Mouse (Mus musculus): ENCODE data around the gene Lrfn1. TPM values are rescaled to one million over a fixed set of nuclear protein-coding genes. Genes with fewer than 3 reads are reported as not detected.
"Not testable (repeated sequence)": the region's sequence is repeated elsewhere in the genome, so short reads cannot be mapped to it uniquely, and the experiment has no call there.

Lrfn1 gene
- total RNA-seq, 2 experiments from 2014 or later, result 1.2 to 2.3 TPM

DNA sequence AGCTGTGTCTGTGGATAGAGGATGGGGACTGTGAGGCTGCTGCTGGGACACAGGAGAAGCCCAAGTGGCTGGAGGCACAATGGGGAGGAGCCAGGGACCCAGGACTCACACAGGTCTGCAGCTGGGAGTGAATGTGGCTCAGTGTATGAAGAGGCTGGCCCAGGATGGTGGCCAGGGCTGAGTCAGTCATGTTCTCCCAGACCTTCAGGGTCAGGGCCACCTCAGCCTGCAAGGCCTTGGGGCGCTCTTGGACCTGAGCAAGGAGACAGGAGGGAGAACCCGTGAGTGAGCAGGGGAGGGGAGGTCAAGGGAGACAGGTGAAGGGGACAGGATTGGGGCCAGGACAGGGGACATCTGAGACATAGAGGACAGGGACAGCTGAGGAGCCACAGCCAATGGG, 57.3 kb downstream of the Lrfn1 start:
- not testable (repeated sequence) for ATAC-seq (replicated peaks; ENCODE audit: poor library complexity)

DNA sequence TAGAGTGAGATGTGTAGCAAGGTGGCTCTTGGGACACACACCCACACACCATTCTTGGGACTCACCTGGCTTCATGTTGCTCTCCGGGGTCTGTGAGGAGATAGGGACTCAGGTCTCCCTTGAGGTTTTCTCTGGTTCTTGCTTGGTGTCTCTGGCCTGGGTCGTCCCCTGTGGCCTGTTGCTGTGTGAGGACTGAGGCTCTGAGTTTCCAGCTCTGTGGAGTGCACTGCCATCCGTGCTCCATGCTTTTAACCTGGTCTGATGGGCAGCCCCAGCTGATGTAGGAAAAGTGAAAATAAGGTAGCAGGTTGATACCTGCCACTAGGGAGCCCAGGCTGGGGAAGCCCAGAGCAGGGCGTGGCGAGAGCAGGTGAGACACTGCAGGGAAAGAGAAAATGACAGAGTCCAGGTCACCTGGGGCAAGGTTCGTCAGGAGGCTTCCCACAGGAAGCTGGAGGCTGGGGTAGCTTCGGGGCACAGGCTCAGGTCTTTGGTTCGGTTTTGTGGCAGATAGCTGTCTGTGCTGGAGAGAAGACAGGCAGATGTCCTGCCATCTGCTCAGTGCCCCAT, 58.7 kb downstream of the Lrfn1 start, which contains the start of gene Ifnl2:
TSS of gene Ifnl2 (minus strand) at position 51 of the 570 bp plus-strand sequence.
- not testable (repeated sequence) for ATAC-seq (replicated peaks; ENCODE audit: poor library complexity)

DNA sequence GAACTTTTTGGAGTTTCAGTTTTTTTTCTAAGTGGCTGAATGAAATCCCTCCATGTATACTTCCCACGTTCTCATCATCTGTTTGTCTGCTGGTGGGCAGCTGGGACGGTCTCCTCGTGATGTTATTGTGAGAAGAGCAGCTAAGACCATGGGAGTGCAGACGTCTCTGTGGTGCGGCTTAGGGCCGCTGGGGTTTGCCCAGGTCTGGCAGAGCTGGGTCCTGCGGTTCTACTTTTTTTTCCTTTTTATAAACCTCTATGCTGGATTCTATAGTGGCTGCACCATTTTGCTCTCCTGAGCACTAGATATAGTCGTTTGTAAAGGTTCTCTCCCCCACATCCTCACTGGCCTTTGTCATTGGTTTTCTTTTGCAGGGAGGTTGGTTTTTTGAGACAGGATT, 59.7 kb downstream of the Lrfn1 start:
- no peak for ATAC-seq (replicated peaks; ENCODE audit: poor library complexity)

Other genes with a start within 250 kb of the Lrfn1 start
- gene Eid2, start 184.1 kb upstream of the Lrfn1 start, total RNA-seq (2015), result 1.9 and 2.9 TPM in 2 replicates
- gene Eid2, start 184.1 kb upstream of the Lrfn1 start, total RNA-seq (2017), result 3.5 TPM in 2 replicates
- 3.6 and 4.5 TPM in 2 replicates for gene Eid2b, start 174.2 kb upstream of the Lrfn1 start, total RNA-seq (2015)
- gene Eid2b, start 174.2 kb upstream of the Lrfn1 start, total RNA-seq (2017), result 1.6 and 2.7 TPM in 2 replicates
- gene Selenov, start 160.8 kb upstream of the Lrfn1 start, total RNA-seq (2015), result not detected in 2 replicates
- gene Selenov, start 160.8 kb upstream of the Lrfn1 start, total RNA-seq (2017), result not detected in 2 replicates
- gene Dll3, start 149.7 kb upstream of the Lrfn1 start, total RNA-seq (2015), result not detected in 2 replicates
- 0.25 and 0.34 TPM in 2 replicates for gene Dll3, start 149.7 kb upstream of the Lrfn1 start, total RNA-seq (2017)
- 41.2 and 45.2 TPM in 2 replicates for gene Timm50, start 139.9 kb upstream of the Lrfn1 start, total RNA-seq (2015)
- gene Timm50, start 139.9 kb upstream of the Lrfn1 start, total RNA-seq (2017), result 37.6 and 51.9 TPM in 2 replicates
- 44.5 and 67.5 TPM in 2 replicates for gene Supt5, start 113.2 kb upstream of the Lrfn1 start, total RNA-seq (2015)
- gene Supt5, start 113.2 kb upstream of the Lrfn1 start, total RNA-seq (2017), result 64.6 and 68.9 TPM in 2 replicates
- gene Rps16, start 101.3 kb upstream of the Lrfn1 start, total RNA-seq (2015), result 3,279 and 3,562 TPM in 2 replicates
- 756 and 903 TPM in 2 replicates for gene Rps16, start 101.3 kb upstream of the Lrfn1 start, total RNA-seq (2017)
- gene Plekhg2, start 79.4 kb upstream of the Lrfn1 start, total RNA-seq (2015), result 2.9 and 4.3 TPM in 2 replicates
- 2.0 and 2.1 TPM in 2 replicates for gene Plekhg2, start 79.4 kb upstream of the Lrfn1 start, total RNA-seq (2017)
- 87.3 and 149 TPM in 2 replicates for gene Zfp36, start 71.7 kb upstream of the Lrfn1 start, total RNA-seq (2015)
- gene Zfp36, start 71.7 kb upstream of the Lrfn1 start, total RNA-seq (2017), result 26.0 and 46.4 TPM in 2 replicates
- 30.6 and 36.8 TPM in 2 replicates for gene Med29, start 59.3 kb upstream of the Lrfn1 start, total RNA-seq (2015)
- gene Med29, start 59.3 kb upstream of the Lrfn1 start, total RNA-seq (2017), result 18.0 and 21.1 TPM in 2 replicates
- gene Paf1, start 59.0 kb upstream of the Lrfn1 start, total RNA-seq (2015), result 63.9 and 89.2 TPM in 2 replicates
- gene Paf1, start 59.0 kb upstream of the Lrfn1 start, total RNA-seq (2017), result 146 and 184 TPM in 2 replicates
- 378 and 389 TPM in 2 replicates for gene Gmfg, start 14.5 kb upstream of the Lrfn1 start, total RNA-seq (2015)
- 658 and 664 TPM in 2 replicates for gene Gmfg, start 14.5 kb upstream of the Lrfn1 start, total RNA-seq (2017)
- gene Ifnl2, start 58.5 kb downstream of the Lrfn1 start, total RNA-seq (2015), result not detected in 2 replicates
- not detected in 2 replicates for gene Ifnl2, start 58.5 kb downstream of the Lrfn1 start, total RNA-seq (2017)
- not detected in 2 replicates for gene Ifnl3, start 70.9 kb downstream of the Lrfn1 start, total RNA-seq (2015)
- gene Ifnl3, start 70.9 kb downstream of the Lrfn1 start, total RNA-seq (2017), result not detected in 2 replicates
- gene Sycn, start 88.9 kb downstream of the Lrfn1 start, total RNA-seq (2015), result not detected in 2 replicates
- not detected in 2 replicates for gene Sycn, start 88.9 kb downstream of the Lrfn1 start, total RNA-seq (2017)
- not detected in 2 replicates for gene Nccrp1, start 95.3 kb downstream of the Lrfn1 start, total RNA-seq (2015)
- gene Nccrp1, start 95.3 kb downstream of the Lrfn1 start, total RNA-seq (2017), result not detected in 2 replicates
- gene Samd4b, start 146.2 kb downstream of the Lrfn1 start, total RNA-seq (2015), result 20.7 TPM in 2 replicates
- gene Samd4b, start 146.2 kb downstream of the Lrfn1 start, total RNA-seq (2017), result 2.7 and 4.3 TPM in 2 replicates
- gene Pak4, start 146.2 kb downstream of the Lrfn1 start, total RNA-seq (2015), result 5.6 and 6.4 TPM in 2 replicates
- 3.3 and 3.9 TPM in 2 replicates for gene Pak4, start 146.2 kb downstream of the Lrfn1 start, total RNA-seq (2017)
- not detected in 2 replicates for gene Acp7, start 179.4 kb downstream of the Lrfn1 start, total RNA-seq (2015)
- not detected in 2 replicates for gene Acp7, start 179.4 kb downstream of the Lrfn1 start, total RNA-seq (2017)
- 1.1 and 1.4 TPM in 2 replicates for gene Fbxo27, start 240.9 kb downstream of the Lrfn1 start, total RNA-seq (2015)
- gene Fbxo27, start 240.9 kb downstream of the Lrfn1 start, total RNA-seq (2017), result 0.24 and 0.75 TPM in 2 replicates

Measured in megakaryocyte progenitor cell, adult 5-6 weeks (primary cell).